Mouse (Mus musculus): ENCODE results near the gene Tmprss11a. TPM values are rescaled to one million over a fixed set of nuclear protein-coding genes. Genes with fewer than 3 reads are reported as not detected.

The Tmprss11a gene
- not detected in 2 replicates for total RNA-seq (2015)
- not detected in 2 replicates for total RNA-seq (2017)

GRCm38 (mm10) chr5:86468890-86469289, at the start of gene Tmprss11a:
Tmprss11a (minus strand) TSS chr5:86468990.
- ATAC-seq (replicated peaks; ENCODE audit: poor library complexity) = no peak

GRCm38 (mm10) chr5:86518500-86518899, 49.7 kb upstream of the Tmprss11a start, which contains the start of gene Tmprss11g:
Tmprss11g (minus strand) TSS chr5:86518600.
- ATAC-seq (replicated peaks; ENCODE audit: poor library complexity) = no peak

- no peak for ATAC-seq (replicated peaks; ENCODE audit: poor library complexity)
These were observed 42.7 kb upstream of the Tmprss11a start for GRCm38 (mm10) chr5:86511538-86511937.

DNA sequence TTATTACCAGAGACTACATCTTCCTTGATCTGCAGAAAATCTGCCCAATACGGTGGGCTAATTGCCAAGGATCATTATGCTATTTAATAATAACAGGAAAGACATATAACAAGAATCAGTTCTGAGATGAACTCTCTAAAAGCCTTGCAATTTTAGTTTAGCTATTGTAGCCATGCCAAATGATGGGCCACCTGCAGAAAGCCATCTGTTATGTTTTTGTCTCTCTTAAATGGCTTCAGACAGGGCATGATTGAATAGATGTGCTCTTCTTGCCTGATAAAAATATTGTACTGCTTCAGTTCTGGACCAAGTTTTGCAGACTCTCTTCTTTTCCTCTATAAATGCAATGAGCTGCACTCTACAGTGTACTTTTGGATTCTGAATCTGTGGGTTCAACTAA, 24.7 kb upstream of the Tmprss11a start:
- ATAC-seq (replicated peaks; ENCODE audit: poor library complexity) = no peak

GRCm38 (mm10) chr5:86482562-86482961, 13.8 kb upstream of the Tmprss11a start:
- no peak for ATAC-seq (replicated peaks; ENCODE audit: poor library complexity)

DNA sequence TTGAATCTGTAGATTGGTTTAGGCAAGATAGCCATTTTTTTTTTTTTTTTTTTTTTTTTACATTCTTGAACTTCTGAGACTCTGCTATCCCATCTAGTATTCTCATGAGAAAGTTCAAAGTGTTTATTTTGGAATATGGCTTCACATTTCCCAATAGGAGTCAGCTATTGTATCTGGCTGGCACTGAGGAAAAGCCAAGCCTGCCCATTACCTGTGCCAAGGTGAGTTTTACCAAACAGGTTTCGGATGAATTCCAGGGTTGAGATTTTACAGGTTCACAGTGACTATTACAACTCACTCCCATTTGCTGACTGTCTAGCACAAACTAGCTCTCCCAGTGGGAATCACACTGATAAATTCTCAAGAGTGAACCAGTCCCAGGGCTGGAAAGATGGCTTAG, 13.2 kb upstream of the Tmprss11a start:
- ATAC-seq (replicated peaks; ENCODE audit: poor library complexity) = no peak

DNA sequence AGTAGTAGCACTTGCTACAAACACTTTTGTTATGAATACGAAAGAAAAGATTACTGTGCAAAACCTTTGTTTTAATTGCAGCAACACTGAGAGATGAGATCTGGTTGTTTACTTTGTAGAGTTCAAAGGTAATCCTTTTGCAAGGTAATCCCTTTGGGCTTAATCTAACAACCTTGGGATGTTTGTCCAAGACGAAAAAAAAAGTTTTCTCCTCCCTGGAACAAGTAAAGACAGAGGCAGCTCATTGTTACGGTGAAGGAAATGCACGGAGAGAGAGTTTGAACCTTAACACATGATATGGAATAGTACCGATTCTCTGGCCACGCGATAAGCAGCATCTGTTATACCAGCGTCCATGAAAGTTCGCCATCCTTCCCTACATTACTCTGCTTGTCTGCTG, 5.1 kb upstream of the Tmprss11a start:
- no peak for ATAC-seq (replicated peaks; ENCODE audit: poor library complexity)

GRCm38 (mm10) chr5:86439306-86439705, 29.5 kb downstream of the Tmprss11a start:
- no peak for ATAC-seq (replicated peaks; ENCODE audit: poor library complexity)

DNA sequence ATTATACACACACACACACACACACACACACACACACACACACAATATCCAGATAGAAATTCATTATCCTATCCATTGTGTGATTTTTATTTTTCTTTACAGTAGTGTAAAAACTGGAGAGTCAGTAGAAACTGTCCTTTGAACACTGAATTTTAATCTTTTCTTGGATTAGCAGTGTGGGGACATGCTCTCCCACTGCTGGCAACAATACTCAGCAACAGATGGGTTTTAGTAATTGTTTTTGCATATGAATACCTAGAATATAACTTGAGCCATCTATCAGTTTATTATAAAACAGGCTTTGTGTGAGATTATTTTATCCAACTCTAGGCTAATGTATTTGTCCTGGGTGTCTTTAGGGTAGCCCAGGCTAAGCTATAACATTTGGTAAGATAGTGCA, 30.2 kb downstream of the Tmprss11a start:
- ATAC-seq (replicated peaks; ENCODE audit: poor library complexity) = no peak

DNA sequence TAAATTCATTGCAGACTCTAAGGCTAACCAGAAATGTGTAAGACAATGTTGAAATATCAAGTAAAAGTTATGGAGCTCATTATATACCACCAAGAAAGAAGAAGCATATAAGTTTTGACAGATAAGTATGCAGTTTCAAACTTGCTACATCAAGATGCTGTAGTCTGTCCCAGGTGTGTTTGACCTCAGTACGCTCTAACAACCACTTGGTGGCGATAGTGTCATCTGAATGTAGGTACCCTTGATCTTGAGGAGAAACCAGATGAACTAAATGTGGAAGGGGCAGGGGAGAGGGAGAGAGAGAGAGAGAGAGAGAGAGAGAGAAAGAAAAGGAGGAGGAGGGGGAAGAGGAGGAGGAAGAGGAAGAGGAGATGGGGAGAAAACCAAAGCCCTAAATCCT, 36.1 kb downstream of the Tmprss11a start:
- ATAC-seq (replicated peaks; ENCODE audit: poor library complexity) = peak; percentile 73

DNA sequence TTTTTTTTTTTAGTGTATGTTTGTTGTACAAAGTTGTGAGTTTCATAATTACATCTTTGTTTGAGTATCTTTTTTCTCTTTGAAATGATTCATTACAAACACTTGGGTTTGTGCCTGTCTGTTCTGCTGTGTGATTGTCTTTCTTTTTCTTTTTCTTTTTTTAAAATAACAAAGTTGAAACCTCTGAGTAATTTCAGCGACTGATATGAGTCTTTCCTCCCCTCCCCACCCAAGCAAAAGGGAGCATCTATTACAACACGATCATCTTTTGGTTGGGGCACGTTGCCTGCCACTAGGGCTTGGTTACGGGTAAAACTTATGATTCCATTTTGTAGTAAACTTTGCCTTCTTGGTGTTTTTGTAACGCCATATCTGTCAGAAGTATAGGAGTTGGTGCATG, 37.7 kb downstream of the Tmprss11a start:
- no peak for ATAC-seq (replicated peaks; ENCODE audit: poor library complexity)

DNA sequence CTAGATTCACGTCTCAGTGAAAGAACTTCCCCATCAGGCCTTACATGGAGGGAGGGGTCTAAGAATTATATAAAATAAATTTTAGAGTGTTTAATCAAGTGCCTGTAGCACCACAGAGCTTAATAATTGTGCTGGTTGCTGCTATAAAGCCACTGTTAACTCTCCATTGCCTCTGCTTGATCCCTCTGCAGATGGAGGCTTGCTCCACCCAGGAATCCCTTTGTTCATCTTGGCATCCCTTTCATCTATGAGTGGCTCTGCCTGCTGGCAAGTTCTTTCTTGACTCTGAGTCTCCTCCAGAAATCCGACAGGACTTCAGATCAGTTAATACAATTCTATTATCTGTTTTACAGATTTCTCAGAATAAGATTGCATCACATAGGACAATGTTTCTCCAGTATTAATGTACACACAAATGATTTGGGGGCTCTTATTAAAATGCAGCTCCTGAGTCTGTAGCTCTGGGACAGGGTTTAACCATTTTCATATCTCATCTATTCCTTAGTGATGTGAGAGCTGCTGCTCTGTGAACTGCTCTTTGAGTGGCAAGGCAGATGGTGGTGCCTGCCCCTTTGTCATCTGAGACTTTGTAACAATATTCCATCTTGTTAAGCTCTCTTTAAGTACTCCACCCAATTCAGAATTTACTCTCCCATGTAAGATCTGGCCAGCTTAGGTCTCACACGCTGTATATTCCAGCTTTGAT, 47.3 kb downstream of the Tmprss11a start:
- no peak for ATAC-seq (replicated peaks; ENCODE audit: poor library complexity)

GRCm38 (mm10) chr5:86419494-86419893, 49.3 kb downstream of the Tmprss11a start:
- no peak for ATAC-seq (replicated peaks; ENCODE audit: poor library complexity)

DNA sequence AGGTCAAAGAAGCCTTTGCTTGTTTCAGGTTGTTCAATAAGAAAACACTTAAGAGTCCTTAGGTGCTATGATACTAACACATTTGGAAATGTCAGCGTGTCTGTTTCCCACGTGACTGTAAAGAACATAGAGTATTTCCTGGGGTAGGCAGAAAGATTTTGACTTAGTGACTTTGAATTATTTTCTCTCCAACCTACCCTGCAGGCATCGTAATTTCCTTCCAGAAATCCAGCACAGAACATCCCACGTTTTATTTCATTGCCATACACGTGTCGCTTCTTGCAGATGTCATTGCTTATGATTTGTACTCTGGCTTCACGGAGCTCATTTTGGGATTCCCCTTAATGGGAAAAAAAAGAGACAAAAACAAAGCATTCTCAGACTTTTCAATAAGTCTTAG, 54.5 kb downstream of the Tmprss11a start:
- no peak for ATAC-seq (replicated peaks; ENCODE audit: poor library complexity)

DNA sequence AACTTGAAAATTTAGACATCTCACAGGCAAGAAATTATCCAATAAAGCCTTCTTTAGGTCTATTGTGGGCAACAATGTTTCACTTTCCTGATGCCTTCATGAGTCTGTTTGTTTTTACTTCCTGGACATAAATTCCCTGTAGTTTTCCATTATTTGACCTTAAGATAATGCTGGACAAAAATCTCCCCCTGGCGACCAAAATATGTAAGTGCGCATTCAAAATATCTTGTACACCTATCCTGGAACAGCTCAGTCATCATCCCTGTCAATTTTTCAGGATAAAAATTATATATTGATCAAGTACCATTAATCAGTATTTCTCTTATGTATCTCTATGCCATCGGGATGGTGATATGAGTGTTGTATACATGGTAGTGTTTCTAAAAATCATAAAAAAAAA, 58.0 kb downstream of the Tmprss11a start:
- peak; percentile 65 for ATAC-seq (replicated peaks; ENCODE audit: poor library complexity)

DNA sequence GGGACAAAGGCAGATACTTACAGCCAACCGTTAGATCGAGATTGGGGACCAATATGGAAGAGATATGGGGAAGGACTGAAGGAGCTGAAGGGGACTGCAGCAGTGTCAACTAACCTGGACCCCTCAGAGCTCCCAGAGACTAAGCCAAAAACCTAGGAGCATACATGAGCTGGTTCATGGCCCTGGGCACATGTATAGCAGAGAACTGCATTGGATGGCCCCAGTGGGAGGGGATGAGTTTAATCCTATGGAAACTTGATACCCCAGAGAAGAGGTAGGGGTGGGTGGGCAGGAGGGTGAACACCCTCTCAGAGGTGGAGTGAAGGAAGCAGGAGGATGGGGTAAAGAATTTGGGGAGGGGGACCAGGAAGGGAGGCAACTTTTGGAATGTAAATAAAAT, 60.8 kb downstream of the Tmprss11a start:
- ATAC-seq (replicated peaks; ENCODE audit: poor library complexity) = no peak

DNA sequence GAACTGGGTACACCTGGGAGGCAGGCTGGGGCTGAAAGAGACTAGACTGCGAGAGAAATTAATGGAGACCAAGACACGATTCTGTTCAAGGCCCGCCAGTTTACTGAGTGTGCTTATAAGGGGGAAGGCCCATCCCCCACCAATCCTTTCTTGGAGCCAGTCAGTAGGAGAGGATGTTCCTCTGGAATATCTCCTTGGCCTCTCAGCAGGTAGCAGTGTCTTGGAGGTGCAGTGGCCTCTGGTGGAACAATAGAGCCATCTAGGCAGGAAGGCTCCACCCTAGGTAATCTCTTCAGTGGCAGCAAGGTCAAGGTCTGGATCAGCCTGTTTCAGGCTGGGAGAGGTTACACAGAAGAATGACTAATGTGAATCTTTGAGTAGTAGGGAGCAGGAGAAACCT, 61.6 kb downstream of the Tmprss11a start:
- ATAC-seq (replicated peaks; ENCODE audit: poor library complexity) = no peak

DNA sequence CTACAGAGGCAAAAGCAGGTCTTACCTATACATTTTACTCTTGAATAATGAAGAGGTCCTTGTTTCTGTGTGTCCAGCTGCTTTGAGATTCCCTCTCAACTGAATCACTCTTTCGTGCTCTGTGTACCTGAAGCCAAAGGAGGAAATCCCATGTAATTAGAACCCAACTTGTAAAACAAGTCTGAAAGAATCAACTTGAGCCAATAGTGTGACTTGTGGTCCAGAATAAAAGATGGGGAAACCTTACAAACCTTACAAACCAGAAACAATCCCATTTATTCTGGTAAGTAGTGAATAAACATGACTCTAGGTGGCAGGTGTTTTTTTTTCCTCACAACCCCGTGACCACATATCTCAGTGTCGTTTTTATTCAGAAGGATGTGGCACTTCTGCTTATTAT, 95.5 kb downstream of the Tmprss11a start, which contains the start of gene Tmprss11d:
TSS of gene Tmprss11d (minus strand) at position 101 of the 400 bp plus-strand sequence.
- no peak for ATAC-seq (replicated peaks; ENCODE audit: poor library complexity)

Other genes starting within 250 kb of the Tmprss11a start
- not detected in 2 replicates for gene Tmprss11c, start 179.7 kb downstream of the Tmprss11a start, total RNA-seq (2015)
- gene Tmprss11c, start 179.7 kb downstream of the Tmprss11a start, total RNA-seq (2017) = not detected in 2 replicates
- not detected in 2 replicates for gene Tmprss11d, start 95.6 kb downstream of the Tmprss11a start, total RNA-seq (2015)
- not detected in 2 replicates for gene Tmprss11d, start 95.6 kb downstream of the Tmprss11a start, total RNA-seq (2017)
- gene Tmprss11g, start 49.6 kb upstream of the Tmprss11a start, total RNA-seq (2015) = not detected in 2 replicates
- not detected in 2 replicates for gene Tmprss11g, start 49.6 kb upstream of the Tmprss11a start, total RNA-seq (2017)
- gene Tmprss11f, start 163.4 kb upstream of the Tmprss11a start, total RNA-seq (2015) = not detected in 2 replicates
- not detected in 2 replicates for gene Tmprss11f, start 163.4 kb upstream of the Tmprss11a start, total RNA-seq (2017)
- gene Tmprss11b, start 207.4 kb upstream of the Tmprss11a start, total RNA-seq (2015) = not detected in 2 replicates
- gene Tmprss11b, start 207.4 kb upstream of the Tmprss11a start, total RNA-seq (2017) = not detected in 2 replicates